Mouse (Mus musculus): ENCODE results near the gene Ehf. TPM values are rescaled to one million over a fixed set of nuclear protein-coding genes. Genes with fewer than 3 reads are reported as not detected.

Ehf gene
- 2.9 TPM for polyA plus RNA-seq (2021)

DNA sequence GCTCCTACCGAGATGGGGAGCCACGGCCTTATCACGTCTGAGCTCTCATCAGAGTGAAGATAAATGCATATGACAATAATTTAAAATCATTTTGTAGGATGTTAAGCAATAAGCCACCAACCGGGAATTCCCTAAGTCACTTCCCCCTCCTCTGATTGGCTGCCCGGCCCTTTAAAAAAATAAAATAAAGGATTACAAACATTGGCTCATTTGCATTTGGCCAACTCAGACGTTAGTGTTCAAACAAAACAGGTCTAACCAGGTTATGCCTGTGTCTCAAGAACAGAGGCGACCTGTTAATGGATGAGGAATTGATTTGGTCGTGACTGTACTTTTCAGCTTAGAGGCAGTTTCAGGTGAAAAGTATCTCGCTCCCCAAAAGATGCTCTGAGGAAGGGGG lies at the start of gene Ehf:
Gene Ehf, minus strand, starts transcription at position 147 of the 400 bp plus-strand sequence.
- in situ Hi-C loops (cut with MboI; ENCODE audit: low pct_unique_long_range_greater_than_20kb) = no loop called here
- ChIA-PET CTCF (no interaction called here), POLR2A (no interaction called here)
- ATAC-seq = no peak
- TF ChIP-seq CTCF (IDR thresholded peaks at IDR 0.05) = no peak
- no peaks in the 10 kb centered on the region for H3K27me3 ChIP-seq
- DNase-seq (ENCODE audit: low read depth, low spot score) = no peak

GRCm38 (mm10) chr2:103347417-103347891 lies 44.4 kb upstream of the Ehf start:
- TF ChIP-seq CTCF (IDR thresholded peaks at IDR 0.05) = peak; percentile 86
- CTCF ChIA-PET = interaction anchor here (0.8 to 3.5 kb wide), 12 partner anchors 15 to 287 kb away, joined by 3 to 28 read pairs (median 5); no protein-coding TSS in a partner anchor
- DNase-seq (ENCODE audit: low read depth, low spot score) (no peak), ATAC-seq (no peak)
- POLR2A ChIA-PET = interaction anchor here (0.7 to 1.1 kb wide), 2 partner anchors 209 to 262 kb away, joined by 3 read pairs; no protein-coding TSS in a partner anchor
- in situ Hi-C loops (cut with MboI; ENCODE audit: low pct_unique_long_range_greater_than_20kb) = loop anchor here (5.0 to 10.0 kb wide), 4 partner anchors 75 to 673 kb away; no protein-coding TSS in a partner anchor
- no peaks in the 10 kb centered on the region for H3K27me3 ChIP-seq

- no peak for ATAC-seq
- in situ Hi-C loops (cut with MboI; ENCODE audit: low pct_unique_long_range_greater_than_20kb) = loop anchor here (5.0 to 10.0 kb wide), 4 partner anchors 75 to 672 kb away; no protein-coding TSS in a partner anchor
- no peak for DNase-seq (ENCODE audit: low read depth, low spot score)
Measured at GRCm38 (mm10) chr2:103346751-103347289, 43.7 kb upstream of the Ehf start.

GRCm38 (mm10) chr2:103343611-103344010 lies 40.5 kb upstream of the Ehf start:
- no peaks in the 10 kb centered on the region for H3K27me3 ChIP-seq
- in situ Hi-C loops (cut with MboI; ENCODE audit: low pct_unique_long_range_greater_than_20kb) = loop anchor here (10.0 kb wide), 1 partner anchor 669 kb away; no protein-coding TSS in a partner anchor
- DNase-seq (ENCODE audit: low read depth, low spot score) = peak; percentile 59
- no peak for ATAC-seq
- TF ChIP-seq CTCF (IDR thresholded peaks at IDR 0.05) = no peak
- POLR2A ChIA-PET = no interaction called here
- CTCF ChIA-PET = interaction anchor here (1.6 kb wide), 1 partner anchor 259 kb away, joined by 3 read pairs; no protein-coding TSS in a partner anchor

More at GRCm38 (mm10) chr2:103346751-103347289, 43.7 kb upstream of the Ehf start:
- ChIA-PET POLR2A (interaction anchor here (0.6 to 0.7 kb wide), 2 partner anchors 149 to 445 kb away, joined by 3 to 5 read pairs; no protein-coding TSS in a partner anchor), CTCF (interaction anchor here (0.6 to 2.5 kb wide), 14 partner anchors 16 to 1364 kb away, joined by 3 to 21 read pairs (median 4); no protein-coding TSS in a partner anchor)
- no peak for TF ChIP-seq CTCF (IDR thresholded peaks at IDR 0.05)
- no peaks in the 10 kb centered on the region for H3K27me3 ChIP-seq

GRCm38 (mm10) chr2:103342123-103342522 lies 39.0 kb upstream of the Ehf start:
- ChIA-PET CTCF (interaction anchor here (0.8 to 1.5 kb wide), 3 partner anchors 17 to 231 kb away, joined by 3 to 5 read pairs (median 3); no protein-coding TSS in a partner anchor), POLR2A (no interaction called here)
- no peak for ATAC-seq
- DNase-seq (ENCODE audit: low read depth, low spot score) = no peak
- in situ Hi-C loops (cut with MboI; ENCODE audit: low pct_unique_long_range_greater_than_20kb) = loop anchor here (10.0 kb wide), 1 partner anchor 667 kb away; no protein-coding TSS in a partner anchor
- H3K27me3 ChIP-seq = no peaks in the 10 kb centered on the region
- no peak for TF ChIP-seq CTCF (IDR thresholded peaks at IDR 0.05)

DNA sequence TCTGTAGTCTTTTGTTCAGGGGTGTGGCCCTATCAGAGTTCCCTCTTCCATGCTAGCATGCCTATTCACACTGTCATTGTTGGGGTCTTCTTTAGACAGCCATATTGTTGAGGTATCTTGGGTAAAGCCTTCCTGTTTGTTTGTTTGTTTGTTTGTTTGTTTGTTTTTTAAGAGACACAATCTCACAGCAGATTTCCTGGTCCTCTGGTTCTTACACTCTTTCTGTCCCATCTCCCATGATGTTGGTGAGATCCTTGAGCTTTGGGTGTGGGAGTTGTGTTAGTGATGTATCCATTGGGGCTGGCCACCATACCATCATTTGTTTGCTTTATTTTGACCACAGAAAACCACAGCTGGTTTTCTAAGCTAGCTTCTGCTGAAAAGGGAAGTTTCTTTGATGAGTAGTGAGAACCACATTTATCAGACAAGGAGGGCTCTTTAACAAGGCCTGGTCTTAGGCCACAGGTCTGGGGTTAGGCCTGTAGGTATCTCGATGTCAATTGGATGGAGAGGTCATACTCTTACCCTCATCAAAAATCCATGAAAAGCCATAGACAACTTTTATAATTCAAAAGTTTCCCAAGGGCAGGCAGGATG lies 38.4 kb upstream of the Ehf start:
- no peak for DNase-seq (ENCODE audit: low read depth, low spot score)
- no peak for TF ChIP-seq CTCF (IDR thresholded peaks at IDR 0.05)
- ChIA-PET CTCF (interaction anchor here (1.4 to 1.5 kb wide), 2 partner anchors 16 to 203 kb away, joined by 3 to 5 read pairs; no protein-coding TSS in a partner anchor), POLR2A (no interaction called here)
- in situ Hi-C loops (cut with MboI; ENCODE audit: low pct_unique_long_range_greater_than_20kb) = loop anchor here (10.0 kb wide), 1 partner anchor 667 kb away; no protein-coding TSS in a partner anchor
- no peak for ATAC-seq
- H3K27me3 ChIP-seq = no peaks in the 10 kb centered on the region

- no peak for ATAC-seq
- TF ChIP-seq CTCF (IDR thresholded peaks at IDR 0.05) = no peak
- POLR2A ChIA-PET = no interaction called here
- no peak for DNase-seq (ENCODE audit: low read depth, low spot score)
- in situ Hi-C loops (cut with MboI; ENCODE audit: low pct_unique_long_range_greater_than_20kb) = no loop called here
- CTCF ChIA-PET = no interaction called here
- H3K27me3 ChIP-seq = no peaks in the 10 kb centered on the region
Measured at GRCm38 (mm10) chr2:103338706-103339105, 35.6 kb upstream of the Ehf start.

DNA sequence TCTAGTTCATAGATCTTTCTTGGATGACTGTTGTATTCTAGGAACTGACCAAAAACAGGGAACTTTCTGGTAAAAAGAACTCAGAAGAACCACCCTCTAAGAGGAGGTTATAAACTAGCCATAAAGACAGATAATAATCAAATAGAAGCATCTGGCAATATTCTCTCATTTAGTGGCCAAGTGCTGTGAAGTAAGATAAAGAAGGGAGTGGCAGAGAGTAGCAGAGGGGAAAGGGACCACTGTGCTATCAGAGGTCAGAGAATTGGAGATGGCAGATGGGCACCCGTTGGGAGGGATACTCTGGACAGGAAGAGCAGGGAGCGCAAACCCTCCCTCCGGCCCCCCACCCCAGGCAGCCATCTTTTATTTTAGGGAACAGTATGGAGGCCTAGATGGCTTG lies 34.3 kb upstream of the Ehf start:
- ChIA-PET CTCF (no interaction called here), POLR2A (no interaction called here)
- no peak for ATAC-seq
- no peak for DNase-seq (ENCODE audit: low read depth, low spot score)
- no peaks in the 10 kb centered on the region for H3K27me3 ChIP-seq
- in situ Hi-C loops (cut with MboI; ENCODE audit: low pct_unique_long_range_greater_than_20kb) = no loop called here
- no peak for TF ChIP-seq CTCF (IDR thresholded peaks at IDR 0.05)

- CTCF ChIA-PET = no interaction called here
- POLR2A ChIA-PET = no interaction called here
- in situ Hi-C loops (cut with MboI; ENCODE audit: low pct_unique_long_range_greater_than_20kb) = no loop called here
- DNase-seq (ENCODE audit: low read depth, low spot score) (no peak), ATAC-seq (no peak)
- H3K27me3 ChIP-seq = no peaks in the 10 kb centered on the region
- TF ChIP-seq CTCF (IDR thresholded peaks at IDR 0.05) = no peak
Measured at GRCm38 (mm10) chr2:103336621-103337020, 33.5 kb upstream of the Ehf start.

GRCm38 (mm10) chr2:103336000-103336399 lies 32.9 kb upstream of the Ehf start:
- POLR2A ChIA-PET = no interaction called here

More at GRCm38 (mm10) chr2:103336000-103336399, 32.9 kb upstream of the Ehf start:
- in situ Hi-C loops (cut with MboI; ENCODE audit: low pct_unique_long_range_greater_than_20kb) = no loop called here
- DNase-seq (ENCODE audit: low read depth, low spot score) (no peak), ATAC-seq (no peak)
- no peaks in the 10 kb centered on the region for H3K27me3 ChIP-seq
- TF ChIP-seq CTCF (IDR thresholded peaks at IDR 0.05) = no peak
- CTCF ChIA-PET = interaction anchor here (0.6 kb wide), 1 partner anchor 199 kb away, joined by 3 read pairs; no protein-coding TSS in a partner anchor

Measured in Patski (cell line).